Mouse (Mus musculus) erythroblast, embryonic 14.5 days (primary cell): ENCODE results near the gene Supv3l1.

ENCODE experiments used
- GATA1 ChIP-seq: IDR thresholded peaks from 2 replicates; pipeline ENCODE4 v1.6.1; 2012; ENCODE audit warnings: low read length, inconsistent platforms, mixed read lengths
- TAL1 ChIP-seq: IDR thresholded peaks from 3 replicates; pipeline ENCODE4 v1.6.1; 2012; ENCODE audit warnings: low read length, inconsistent platforms, mixed read lengths

DNA sequence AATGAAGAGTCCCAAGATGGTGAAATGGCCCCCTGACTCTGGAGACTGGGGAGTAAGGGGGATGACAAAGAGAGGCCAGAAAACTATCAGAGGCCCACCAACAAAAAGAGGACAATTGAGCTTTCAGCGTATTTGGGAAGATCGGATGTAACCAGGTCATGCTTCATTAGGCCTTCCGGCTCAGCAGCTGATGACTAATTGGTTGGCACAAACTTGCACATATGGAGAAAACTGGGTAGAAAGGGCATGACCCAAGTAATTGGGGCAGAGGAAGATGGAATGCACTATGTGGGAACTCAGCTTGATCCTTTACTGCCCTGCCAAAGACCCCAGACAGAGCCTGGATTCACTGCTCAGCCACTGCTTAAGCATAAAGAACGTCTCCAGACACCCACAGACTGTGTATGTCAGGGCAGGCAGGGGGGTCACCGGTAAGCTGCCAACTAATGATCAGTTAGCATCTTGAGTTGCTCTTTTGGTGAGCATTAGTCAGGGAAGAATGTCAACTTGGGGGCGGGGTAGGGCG, 30.6 kb downstream of the Supv3l1 start:
- no peak for TF ChIP-seq TAL1
- TF ChIP-seq GATA1: no peak
